Mouse (Mus musculus) liver, postnatal 0 days (tissue): ENCODE data around the gene Themis.

ENCODE experiments used
- CTCF ChIP-seq: sonication (generic); IDR thresholded peaks from 2 replicates; pipeline ENCODE4 v1.5.1; 2016; ENCODE audit warnings: antibody characterized with exemption, low read depth
- EP300 ChIP-seq: IDR thresholded peaks from 2 replicates; pipeline ENCODE4 v1.6.1; 2016; ENCODE audit warnings: antibody characterized with exemption, low read depth, mild to moderate bottlenecking

GRCm38 (mm10) chr10:28673931-28674330, 5.8 kb downstream of the Themis start:
- TF ChIP-seq CTCF, result no peak
- no peak for TF ChIP-seq EP300
